Mouse (Mus musculus) ES-CJ7 (cell line): ENCODE results near the gene Dffb.
A peak's percentile ranks its signal among the peaks of the same experiment; 100 is the strongest.

ENCODE experiments used
- DNase-seq: peaks from one replicate; pipeline ENCODE4 v3.0.0; 2011; ENCODE audit warnings: low read depth, low spot score

Dffb gene

GRCm38 (mm10) chr4:153974431-153975291 lies at the start of gene Dffb, which contains the start of gene Cep104:
Gene Dffb (minus strand): TSS chr4:153975126.
Gene Cep104 (plus strand): TSS chr4:153975194.
- peak; percentile 92 for DNase-seq

- no peak for DNase-seq
These were observed 49.1 kb upstream of the Dffb start for GRCm38 (mm10) chr4:154023754-154024601.

GRCm38 (mm10) chr4:154022844-154023243 lies 47.9 kb upstream of the Dffb start:
- DNase-seq = no peak

GRCm38 (mm10) chr4:154022407-154022806 lies 47.5 kb upstream of the Dffb start:
- no peak for DNase-seq

- no peak for DNase-seq
These were observed 46.5 kb upstream of the Dffb start for GRCm38 (mm10) chr4:154021432-154021831.

GRCm38 (mm10) chr4:154019571-154019970 lies 44.6 kb upstream of the Dffb start:
- peak; percentile 68 for DNase-seq

GRCm38 (mm10) chr4:154015476-154015875 lies 40.5 kb upstream of the Dffb start:
- DNase-seq = no peak

GRCm38 (mm10) chr4:154012132-154012882 lies 37.4 kb upstream of the Dffb start:
- peak; percentile 49 for DNase-seq

- DNase-seq = peak; percentile 80
These were observed 36.7 kb upstream of the Dffb start, which contains the start of gene Lrrc47 for GRCm38 (mm10) chr4:154011646-154012089. Gene Lrrc47 (plus strand): TSS chr4:154011731.

GRCm38 (mm10) chr4:154010907-154011645 lies 36.1 kb upstream of the Dffb start:
- DNase-seq = no peak

- DNase-seq = no peak
These were observed 32.8 kb upstream of the Dffb start for GRCm38 (mm10) chr4:154007759-154008158.

- no peak for DNase-seq
These were observed 31.3 kb upstream of the Dffb start for GRCm38 (mm10) chr4:154006264-154006663.

GRCm38 (mm10) chr4:154005488-154005887 lies 30.6 kb upstream of the Dffb start:
- no peak for DNase-seq

- DNase-seq = peak; percentile 17
These were observed 18.6 kb upstream of the Dffb start for GRCm38 (mm10) chr4:153993505-153993904.

GRCm38 (mm10) chr4:153992715-153993114 lies 17.8 kb upstream of the Dffb start:
- DNase-seq = no peak

- DNase-seq = no peak
These were observed 5.5 kb upstream of the Dffb start for GRCm38 (mm10) chr4:153980470-153980869.

GRCm38 (mm10) chr4:153979243-153979642 lies 4.3 kb upstream of the Dffb start:
- no peak for DNase-seq

- no peak for DNase-seq
These were observed 842 bp upstream of the Dffb start for GRCm38 (mm10) chr4:153975768-153976167.

GRCm38 (mm10) chr4:153975292-153975662 lies 351 bp upstream of the Dffb start:
- no peak for DNase-seq

- no peak for DNase-seq
These were observed 6.9 kb downstream of the Dffb start for GRCm38 (mm10) chr4:153968063-153968462.

GRCm38 (mm10) chr4:153967556-153967955 lies 7.4 kb downstream of the Dffb start:
- DNase-seq = no peak
